Mouse (Mus musculus) midbrain, postnatal 0 days (tissue): ENCODE results near the gene Pih1d2. TPM values are rescaled to one million over a fixed set of nuclear protein-coding genes. Genes with fewer than 3 reads are reported as not detected.
A peak's percentile ranks its signal among the peaks of the same experiment; 100 is the strongest.

Experiments used
- ATAC-seq: fragments of 200-750 bp; cut with Nextera tagmentation; 2 replicates; pipeline ENCODE4 v1.8.0; 2017; ENCODE audit warnings: moderate number of reproducible peaks, mild to moderate bottlenecking, moderate TSS enrichment, moderate library complexity; ENCODE audit not compliant: low FRiP score
- DNase-seq: peaks from one replicate; pipeline ENCODE4 v3.0.0-alpha.2; 2015; ENCODE audit warnings: low spot score
- H3K27ac ChIP-seq: fragments of 300-500 bp; sonication (generic); 2 replicates; pipeline ENCODE4 v1.5.1; 2014; ENCODE audit warnings: low read depth, mild to moderate bottlenecking, low read length, mixed read lengths
- H3K27me3 ChIP-seq: fragments of 300-500 bp; sonication (generic); 2 replicates; pipeline ENCODE4 v1.6.1; 2014; ENCODE audit warnings: low read length, control low read depth, mixed read lengths; ENCODE audit not compliant: insufficient read depth
- H3K36me3 ChIP-seq: fragments of 300-500 bp; sonication (generic); 2 replicates; pipeline ENCODE4 v1.6.1; 2014; ENCODE audit warnings: low read length, control low read depth, mixed read lengths; ENCODE audit not compliant: insufficient read depth
- H3K4me1 ChIP-seq: fragments of 300-500 bp; sonication (generic); 2 replicates; pipeline ENCODE4 v1.6.1; 2014; ENCODE audit warnings: mild to moderate bottlenecking, control low read depth, antibody characterized with exemption, low read length, mixed read lengths; ENCODE audit not compliant: insufficient read depth
- H3K4me2 ChIP-seq: fragments of 300-500 bp; sonication (generic); 2 replicates; pipeline ENCODE4 v1.6.1; 2014; ENCODE audit warnings: low read depth, mild to moderate bottlenecking, low read length, mixed read lengths; ENCODE audit not compliant: poor library complexity, severe bottlenecking
- H3K4me3 ChIP-seq: fragments of 300-500 bp; sonication (generic); 2 replicates; pipeline ENCODE4 v1.5.1; 2014; ENCODE audit warnings: low read depth, mild to moderate bottlenecking, low read length, moderate library complexity
- H3K9ac ChIP-seq: fragments of 300-500 bp; sonication (generic); replicated peaks from 2 replicates; pipeline ENCODE4 v1.6.1; 2014; ENCODE audit warnings: mild to moderate bottlenecking, low read length, moderate library complexity, mixed read lengths; ENCODE audit not compliant: poor library complexity, severe bottlenecking
- H3K9me3 ChIP-seq: fragments of 300-500 bp; sonication (generic); 2 replicates; pipeline ENCODE4 v1.6.1; 2016; ENCODE audit warnings: low read length, control low read depth
- CTCF ChIP-seq: IDR thresholded peaks from 2 replicates; pipeline ENCODE4 v1.5.1; 2016; ENCODE audit warnings: antibody characterized with exemption, mild to moderate bottlenecking
- WGBS: fragments of 180-500 bp; shearing (Covaris S2); extraction: QIAGEN DNeasy Blood & Tissue Kit; methylation state at CpG from one replicate; pipeline ENCODE4 v1.1.7; 2014; 5-methylcytosine and 5-hydroxymethylcytosine counted together
- polyA plus RNA-seq: library from polyadenylated mRNA; unstranded; fragments of >200 nt; fragmentation: Nextera tagmentation; extraction: Ambion mirVana; gene quantifications from 2 replicates; pipeline ENCODE4 v1.2.1, GENCODE M21; 2015
- total RNA-seq: library from RNA; depleted of rRNA; stranded (reverse); fragments of >200 nt; gene quantifications from 2 replicates; pipeline ENCODE4 v1.2.3, GENCODE M21; 2014

Gene Pih1d2
- total and polyA plus RNA-seq, 2 experiments from 2014 or later: 1.3 to 6.1 TPM

DNA sequence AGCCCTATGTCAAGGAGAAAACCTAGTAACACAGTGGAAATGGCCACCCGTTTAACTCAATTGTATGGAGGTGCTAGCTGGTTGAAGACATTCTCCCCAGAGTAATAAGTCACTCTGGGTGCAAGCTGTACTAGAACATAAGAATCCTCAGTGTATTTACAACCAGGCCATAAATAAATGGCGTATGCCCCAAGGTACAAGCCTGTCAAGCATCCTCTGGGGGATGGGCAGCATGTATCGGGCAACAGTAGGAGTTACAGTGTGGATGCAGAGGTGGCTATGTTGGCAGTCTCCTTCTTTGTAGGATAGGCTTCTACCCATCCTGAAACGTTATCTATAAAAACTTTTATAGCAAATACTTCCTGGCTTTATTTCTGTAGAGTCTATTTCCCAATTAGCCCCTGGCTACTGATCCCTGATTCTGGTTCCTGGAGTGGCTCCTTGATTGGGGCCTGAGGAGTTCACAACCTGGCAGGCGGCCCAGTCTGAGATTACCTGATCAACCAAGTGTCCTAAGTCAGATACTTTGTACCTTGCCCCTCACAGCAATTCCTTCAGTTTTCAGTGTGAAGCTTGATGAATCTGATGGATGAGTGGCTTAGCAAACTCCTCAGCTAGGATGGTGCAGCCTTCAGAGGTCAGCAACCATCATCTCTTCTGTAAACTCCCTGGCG lies 31.8 kb upstream of the Pih1d2 start:
- Histone ChIP-seq H3K4me1 (no peaks in the 10 kb centered on the region), H3K27ac (no peak overlapping the region), H3K4me2 (no peak overlapping the region), H3K27me3 (no peaks in the 10 kb centered on the region), H3K9me3 (no peaks in the 10 kb centered on the region), H3K36me3 (no peaks in the 10 kb centered on the region), H3K4me3 (no peak overlapping the region), H3K9ac (no peak overlapping the region)
- DNase-seq (no peak), ATAC-seq (no peak)
- WGBS: 88% methylated on average over 6 of the region's 6 CpGs
- no peak for TF ChIP-seq CTCF

DNA sequence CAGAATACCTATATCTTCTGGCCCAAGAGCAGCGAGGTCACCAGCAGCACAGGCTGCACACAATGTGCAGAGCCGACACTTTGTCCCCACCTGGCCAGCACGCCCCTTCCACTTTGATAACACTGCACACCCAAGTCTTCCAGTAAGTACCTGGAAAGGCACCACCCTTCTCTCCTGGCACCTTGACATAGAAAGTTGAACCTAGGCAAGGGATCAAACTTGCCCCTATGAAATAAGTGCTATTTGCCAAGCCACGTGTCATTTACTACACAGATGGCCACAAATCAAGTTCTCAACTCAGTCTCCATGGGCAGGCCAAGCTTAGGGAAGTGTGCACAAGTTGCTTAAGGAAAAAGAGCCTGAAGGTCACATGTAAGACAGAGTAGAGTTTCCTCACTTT lies 30.2 kb upstream of the Pih1d2 start:
- Histone ChIP-seq H3K9ac (no peak overlapping the region), H3K9me3 (no peaks in the 10 kb centered on the region), H3K36me3 (no peaks in the 10 kb centered on the region), H3K4me2 (no peak overlapping the region), H3K4me3 (no peak overlapping the region), H3K27me3 (no peaks in the 10 kb centered on the region), H3K4me1 (no peaks in the 10 kb centered on the region), H3K27ac (no peak overlapping the region)
- ATAC-seq (no peak), DNase-seq (no peak)
- no peak for TF ChIP-seq CTCF
- 78% methylated on average over 4 of the region's 4 CpGs for WGBS

DNA sequence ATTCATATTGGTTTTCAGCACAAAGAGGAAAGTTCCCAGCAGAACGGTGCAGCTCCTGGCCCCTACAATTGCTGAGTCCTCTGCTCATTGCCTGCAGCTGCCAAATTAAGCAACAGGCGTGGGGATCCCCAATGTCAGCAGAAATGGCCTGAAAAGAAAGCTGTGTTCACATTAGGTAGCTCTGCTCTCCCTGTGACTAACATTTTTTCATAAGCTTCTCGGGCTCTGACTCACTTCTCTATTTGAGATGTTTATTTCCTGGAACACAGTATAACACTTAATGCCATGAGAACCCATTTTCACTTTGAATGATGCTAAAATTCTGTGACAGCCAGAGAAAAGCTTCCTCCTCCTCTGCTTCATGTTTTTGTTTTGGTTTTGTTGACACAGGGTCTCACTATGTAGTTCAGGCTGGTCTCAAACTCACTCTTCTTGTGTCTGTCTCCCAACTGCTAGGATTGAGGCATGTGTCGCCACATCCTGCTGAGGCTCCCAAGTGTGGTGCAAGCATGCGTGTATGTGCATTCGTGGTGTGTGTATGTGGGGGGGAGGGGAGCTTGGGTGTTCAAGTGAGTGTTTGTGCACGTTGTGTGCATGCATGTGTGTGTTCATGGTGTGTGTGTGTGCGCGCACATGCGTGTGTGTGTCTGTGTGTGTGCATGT lies 26.1 kb upstream of the Pih1d2 start:
- Histone ChIP-seq H3K27ac (no peak overlapping the region), H3K4me2 (no peak overlapping the region), H3K36me3 (peaks cover 7% of the 10 kb centered on the region; the same call in 1 of the 2 replicates), H3K9ac (no peak overlapping the region), H3K9me3 (no peaks in the 10 kb centered on the region), H3K4me1 (no peaks in the 10 kb centered on the region), H3K27me3 (no peaks in the 10 kb centered on the region), H3K4me3 (no peak overlapping the region)
- no peak for ATAC-seq
- WGBS: 77% methylated on average over 10 of the region's 10 CpGs
- no peak for DNase-seq
- TF ChIP-seq CTCF: no peak

DNA sequence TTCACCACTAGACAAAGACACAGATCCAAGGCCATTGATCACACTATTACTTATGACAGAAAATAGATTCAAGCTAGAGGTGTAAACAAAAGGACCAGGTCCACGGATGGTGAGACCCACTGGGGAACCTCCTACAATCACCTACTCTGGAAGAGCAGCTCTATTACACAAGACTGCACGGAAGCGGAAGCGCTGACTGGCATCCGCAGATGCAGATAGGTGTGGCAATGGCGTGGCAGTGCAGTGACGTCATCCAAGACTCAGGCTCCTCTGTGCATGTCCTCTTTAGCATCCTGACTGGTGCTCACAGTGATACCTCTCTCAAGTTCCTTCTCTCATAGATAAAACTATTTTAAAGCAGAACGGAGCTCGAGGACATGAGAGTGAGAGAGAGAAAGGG lies 24.2 kb upstream of the Pih1d2 start:
- no peak for TF ChIP-seq CTCF

DNA sequence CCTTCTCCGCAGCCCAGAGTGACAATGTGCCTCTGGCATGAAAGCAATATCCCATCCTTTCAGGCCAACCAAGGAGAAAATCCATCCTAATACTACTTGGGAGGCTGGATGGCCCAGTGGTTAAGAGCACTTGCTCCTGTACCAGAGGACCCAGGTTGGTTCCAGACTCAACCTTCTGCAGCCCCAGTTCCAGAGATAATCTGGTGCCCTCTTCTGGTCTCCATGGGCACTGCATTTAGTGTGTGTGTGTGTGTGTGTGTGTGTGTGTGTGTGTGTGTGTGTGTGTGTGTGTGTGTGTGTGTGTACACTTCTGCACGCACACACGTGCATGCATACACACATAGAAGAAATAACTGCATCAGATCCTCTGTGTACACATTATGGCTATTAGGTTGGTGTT lies 23.6 kb upstream of the Pih1d2 start:
- no peaks in the 10 kb centered on the region for H3K4me1 ChIP-seq
- no peaks in the 10 kb centered on the region for H3K27me3 ChIP-seq
- TF ChIP-seq CTCF: peak; percentile 62
- H3K4me3 ChIP-seq: no peak overlapping the region
- no peak overlapping the region for H3K27ac ChIP-seq
- H3K36me3 ChIP-seq: peaks cover 28% of the 10 kb centered on the region
- DNase-seq (no peak), ATAC-seq (no peak)
- H3K9ac ChIP-seq: no peak overlapping the region
- no peaks in the 10 kb centered on the region for H3K9me3 ChIP-seq
- 93% methylated on average over 3 of the region's 3 CpGs for WGBS
- no peak overlapping the region for H3K4me2 ChIP-seq

More for the DNA sequence above, 24.2 kb upstream of the Pih1d2 start:
- H3K9me3 ChIP-seq: no peaks in the 10 kb centered on the region
- no peak for DNase-seq
- H3K4me3 ChIP-seq: no peak overlapping the region
- no peak overlapping the region for H3K4me2 ChIP-seq
- no peak for ATAC-seq
- H3K27ac ChIP-seq: no peak overlapping the region
- 90% methylated on average over 9 of the region's 9 CpGs for WGBS
- peaks cover 22% of the 10 kb centered on the region for H3K36me3 ChIP-seq
- no peaks in the 10 kb centered on the region for H3K27me3 ChIP-seq
- no peaks in the 10 kb centered on the region for H3K4me1 ChIP-seq
- H3K9ac ChIP-seq: no peak overlapping the region

DNA sequence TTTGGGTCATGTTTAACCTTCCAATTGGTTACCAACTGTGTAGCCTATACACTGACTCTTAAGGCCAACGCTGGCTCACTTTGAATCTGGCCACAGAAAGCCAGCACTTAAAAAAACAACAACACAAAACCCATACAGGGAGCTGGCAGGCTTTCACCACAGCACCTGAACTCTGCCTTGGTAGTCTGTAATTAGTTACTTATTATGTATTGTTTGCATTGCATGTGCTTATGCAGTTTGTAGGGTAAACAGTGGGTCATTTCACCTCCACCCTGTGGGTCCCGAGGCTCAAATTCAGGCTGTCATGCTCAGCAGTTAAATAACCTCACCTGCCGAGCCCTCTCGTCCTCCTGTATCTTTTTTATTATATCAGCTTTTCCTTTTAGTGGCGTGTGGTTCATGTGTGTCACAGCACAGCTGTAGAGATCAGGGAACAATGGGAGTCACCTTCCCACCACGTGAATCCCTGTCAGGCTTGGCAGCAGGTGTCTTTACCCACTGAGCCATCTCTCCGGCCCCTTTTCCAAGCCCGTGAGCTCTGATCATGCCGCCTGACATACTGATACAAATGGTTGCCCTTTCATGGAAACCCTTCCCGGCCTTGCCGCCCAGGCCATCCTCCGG lies 22.2 kb upstream of the Pih1d2 start:
- Histone ChIP-seq H3K4me1 (no peaks in the 10 kb centered on the region), H3K36me3 (peaks cover 39% of the 10 kb centered on the region), H3K4me2 (no peak overlapping the region), H3K27ac (no peak overlapping the region), H3K9ac (no peak overlapping the region), H3K9me3 (no peaks in the 10 kb centered on the region), H3K27me3 (no peaks in the 10 kb centered on the region), H3K4me3 (no peak overlapping the region)
- DNase-seq: no peak
- no peak for ATAC-seq
- TF ChIP-seq CTCF: no peak
- WGBS: 83% methylated on average over 12 of the region's 12 CpGs
